Mouse (Mus musculus): ENCODE measurements around the gene Tnrc6b. TPM values are rescaled to one million over a fixed set of nuclear protein-coding genes. Genes with fewer than 3 reads are reported as not detected.

Gene Tnrc6b
- polyA plus RNA-seq, 1 experiment: 8.2 TPM

- Histone ChIP-seq H3K36me3 (ENCODE audit: control insufficient read depth) (peaks cover 86% of the 10 kb centered on the region), H3K4me1 (ENCODE audit: control insufficient read depth) (no peaks in the 10 kb centered on the region; the same call in 1 of the 2 replicates), H3K4me3 (replicated peaks) (no peak overlapping the region), H3K27me3 (ENCODE audit: control insufficient read depth) (no peaks in the 10 kb centered on the region), H3K9me3 (ENCODE audit: control insufficient read depth, low read length) (no peaks in the 10 kb centered on the region)
- TF ChIP-seq TAL1 (IDR thresholded peaks at IDR 0.05; ENCODE audit: low read length): no peak
- no peak for TF ChIP-seq GATA1 (IDR thresholded peaks at IDR 0.05; ENCODE audit: low read length)
These were observed 225.6 kb downstream of the Tnrc6b start for GRCm38 (mm10) chr15:80936686-80937085.

GRCm38 (mm10) chr15:80938615-80939014, 227.5 kb downstream of the Tnrc6b start:
- peaks cover 82% of the 10 kb centered on the region for H3K36me3 ChIP-seq (ENCODE audit: control insufficient read depth)
- H3K4me3 ChIP-seq (replicated peaks): no peak overlapping the region
- H3K27me3 ChIP-seq (ENCODE audit: control insufficient read depth): no peaks in the 10 kb centered on the region
- H3K9me3 ChIP-seq (ENCODE audit: control insufficient read depth, low read length): no peaks in the 10 kb centered on the region
- no peaks in the 10 kb centered on the region; the same call in 1 of the 2 replicates for H3K4me1 ChIP-seq (ENCODE audit: control insufficient read depth)
- no peak for TF ChIP-seq GATA1 (IDR thresholded peaks at IDR 0.05; ENCODE audit: low read length)
- TF ChIP-seq TAL1 (IDR thresholded peaks at IDR 0.05; ENCODE audit: low read length): no peak

- peaks cover 74% of the 10 kb centered on the region for H3K36me3 ChIP-seq (ENCODE audit: control insufficient read depth)
- H3K27me3 ChIP-seq (ENCODE audit: control insufficient read depth): no peaks in the 10 kb centered on the region
- H3K4me1 ChIP-seq (ENCODE audit: control insufficient read depth): no peaks in the 10 kb centered on the region; the same call in 1 of the 2 replicates
- H3K4me3 ChIP-seq (replicated peaks): no peak overlapping the region
- H3K9me3 ChIP-seq (ENCODE audit: control insufficient read depth, low read length): no peaks in the 10 kb centered on the region
- TF ChIP-seq GATA1 (IDR thresholded peaks at IDR 0.05; ENCODE audit: low read length): no peak
- TF ChIP-seq TAL1 (IDR thresholded peaks at IDR 0.05; ENCODE audit: low read length): no peak
These were observed 228.3 kb downstream of the Tnrc6b start for GRCm38 (mm10) chr15:80939401-80939800.

- Histone ChIP-seq H3K4me1 (ENCODE audit: control insufficient read depth) (peaks cover 12% of the 10 kb centered on the region), H3K9me3 (ENCODE audit: control insufficient read depth, low read length) (no peaks in the 10 kb centered on the region), H3K4me3 (replicated peaks) (no peak overlapping the region), H3K27me3 (ENCODE audit: control insufficient read depth) (no peaks in the 10 kb centered on the region), H3K36me3 (ENCODE audit: control insufficient read depth) (peaks cover 53% of the 10 kb centered on the region)
- TF ChIP-seq GATA1 (IDR thresholded peaks at IDR 0.05; ENCODE audit: low read length) (no peak), TAL1 (IDR thresholded peaks at IDR 0.05; ENCODE audit: low read length) (no peak)
These were observed 230.4 kb downstream of the Tnrc6b start for GRCm38 (mm10) chr15:80941468-80942040.

- TF ChIP-seq TAL1 (IDR thresholded peaks at IDR 0.05; ENCODE audit: low read length) (no peak), GATA1 (IDR thresholded peaks at IDR 0.05; ENCODE audit: low read length) (no peak)
- Histone ChIP-seq H3K36me3 (ENCODE audit: control insufficient read depth) (peaks cover 33% of the 10 kb centered on the region), H3K4me1 (ENCODE audit: control insufficient read depth) (peaks cover 38% of the 10 kb centered on the region), H3K9me3 (ENCODE audit: control insufficient read depth, low read length) (no peaks in the 10 kb centered on the region), H3K4me3 (replicated peaks) (no peak overlapping the region), H3K27me3 (ENCODE audit: control insufficient read depth) (no peaks in the 10 kb centered on the region)
These were observed 234.7 kb downstream of the Tnrc6b start for GRCm38 (mm10) chr15:80945851-80946250.

GRCm38 (mm10) chr15:80948145-80949135, 237.3 kb downstream of the Tnrc6b start, which contains the start of gene Adsl:
Adsl (plus strand) TSS chr15:80948490.
- H3K27me3 ChIP-seq (ENCODE audit: control insufficient read depth): no peaks in the 10 kb centered on the region
- H3K4me3 ChIP-seq (replicated peaks): peak within 1 kb of the TSS; percentile 88
- TF ChIP-seq GATA1 (IDR thresholded peaks at IDR 0.05; ENCODE audit: low read length) (no peak), TAL1 (IDR thresholded peaks at IDR 0.05; ENCODE audit: low read length) (no peak)
- H3K9me3 ChIP-seq (ENCODE audit: control insufficient read depth, low read length): no peaks in the 10 kb centered on the region
- peaks cover 47% of the 10 kb centered on the region for H3K4me1 ChIP-seq (ENCODE audit: control insufficient read depth)
- H3K36me3 ChIP-seq (ENCODE audit: control insufficient read depth): peaks cover 31% of the 10 kb centered on the region

GRCm38 (mm10) chr15:80949431-80949830, 238.3 kb downstream of the Tnrc6b start:
- Histone ChIP-seq H3K4me3 (replicated peaks) (peak overlapping the region; percentile 88), H3K27me3 (ENCODE audit: control insufficient read depth) (no peaks in the 10 kb centered on the region), H3K9me3 (ENCODE audit: control insufficient read depth, low read length) (no peaks in the 10 kb centered on the region), H3K36me3 (ENCODE audit: control insufficient read depth) (peaks cover 40% of the 10 kb centered on the region), H3K4me1 (ENCODE audit: control insufficient read depth) (peaks cover 47% of the 10 kb centered on the region)
- TF ChIP-seq GATA1 (IDR thresholded peaks at IDR 0.05; ENCODE audit: low read length) (no peak), TAL1 (IDR thresholded peaks at IDR 0.05; ENCODE audit: low read length) (no peak)

- H3K27me3 ChIP-seq (ENCODE audit: control insufficient read depth): no peaks in the 10 kb centered on the region
- no peak for TF ChIP-seq GATA1 (IDR thresholded peaks at IDR 0.05; ENCODE audit: low read length)
- TF ChIP-seq TAL1 (IDR thresholded peaks at IDR 0.05; ENCODE audit: low read length): no peak
- no peaks in the 10 kb centered on the region for H3K9me3 ChIP-seq (ENCODE audit: control insufficient read depth, low read length)
- peaks cover 46% of the 10 kb centered on the region for H3K36me3 ChIP-seq (ENCODE audit: control insufficient read depth)
- H3K4me1 ChIP-seq (ENCODE audit: control insufficient read depth): peaks cover 44% of the 10 kb centered on the region
- H3K4me3 ChIP-seq (replicated peaks): peak overlapping the region; percentile 88
These were observed 238.9 kb downstream of the Tnrc6b start for GRCm38 (mm10) chr15:80950055-80950454.

- Histone ChIP-seq H3K9me3 (ENCODE audit: control insufficient read depth, low read length) (no peaks in the 10 kb centered on the region), H3K27me3 (ENCODE audit: control insufficient read depth) (no peaks in the 10 kb centered on the region), H3K36me3 (ENCODE audit: control insufficient read depth) (peaks cover 82% of the 10 kb centered on the region), H3K4me1 (ENCODE audit: control insufficient read depth) (peaks cover 26% of the 10 kb centered on the region), H3K4me3 (replicated peaks) (no peak overlapping the region)
- TF ChIP-seq TAL1 (IDR thresholded peaks at IDR 0.05; ENCODE audit: low read length): no peak
- no peak for TF ChIP-seq GATA1 (IDR thresholded peaks at IDR 0.05; ENCODE audit: low read length)
These were observed 242.9 kb downstream of the Tnrc6b start for GRCm38 (mm10) chr15:80953971-80954370.

Data from erythroblast, embryonic 14.5 days (primary cell).